Mouse (Mus musculus) forebrain, embryonic 16.5 days (tissue): ENCODE measurements around the gene Kcne4. TPM values are rescaled to one million over a fixed set of nuclear protein-coding genes. Genes with fewer than 3 reads are reported as not detected.
A peak's percentile ranks its signal among the peaks of the same experiment; 100 is the strongest.

Experiments
- ATAC-seq: fragments of 200-750 bp; cut with Nextera tagmentation; 2 replicates; pipeline ENCODE4 v1.8.0; 2017; ENCODE audit warnings: mild to moderate bottlenecking, moderate library complexity
- H3K27ac ChIP-seq: fragments of 300-500 bp; sonication (generic); 2 replicates; pipeline ENCODE4 v1.5.1; 2014; ENCODE audit warnings: low read length, control low read depth
- H3K27me3 ChIP-seq: fragments of 300-500 bp; sonication (generic); replicated peaks from 2 replicates; pipeline ENCODE4 v1.6.1; 2014; ENCODE audit warnings: low read length; ENCODE audit not compliant: control insufficient read depth, insufficient read depth
- H3K36me3 ChIP-seq: fragments of 300-500 bp; sonication (generic); 2 replicates; pipeline ENCODE4 v1.6.1; 2014; ENCODE audit not compliant: control insufficient read depth, insufficient read depth
- H3K4me1 ChIP-seq: fragments of 300-500 bp; sonication (generic); replicated peaks from 2 replicates; pipeline ENCODE4 v1.6.1; 2014; ENCODE audit warnings: low read length; ENCODE audit not compliant: control insufficient read depth, insufficient read depth
- H3K4me2 ChIP-seq: fragments of 300-500 bp; sonication (generic); 2 replicates; pipeline ENCODE4 v1.6.1; 2014; ENCODE audit warnings: mild to moderate bottlenecking, low read length, control low read depth
- H3K4me3 ChIP-seq: fragments of 300-500 bp; sonication (generic); replicated peaks from 2 replicates; pipeline ENCODE4 v1.5.1; 2014; ENCODE audit warnings: mild to moderate bottlenecking, low read length, control low read depth
- H3K9ac ChIP-seq: fragments of 300-500 bp; sonication (generic); replicated peaks from 2 replicates; pipeline ENCODE4 v1.6.1; 2014; ENCODE audit warnings: low read depth, low read length, control low read depth
- H3K9me3 ChIP-seq: fragments of 300-500 bp; sonication (generic); 2 replicates; pipeline ENCODE4 v1.6.1; 2016; ENCODE audit warnings: low read length; ENCODE audit not compliant: control insufficient read depth
- WGBS: fragments of 180-500 bp; shearing (Covaris S2); extraction: QIAGEN DNeasy Blood & Tissue Kit; methylation state at CpG from one replicate; pipeline ENCODE4 v1.1.7; 2014; 5-methylcytosine and 5-hydroxymethylcytosine counted together
- polyA plus RNA-seq: library from polyadenylated mRNA; unstranded; fragments of >200 nt; fragmentation: Nextera tagmentation; extraction: Ambion mirVana; gene quantifications from 2 replicates; pipeline ENCODE4 v1.2.1, GENCODE M21; 2015

Gene Kcne4
- polyA plus RNA-seq, 1 experiment from 2014 or later: 1.1 TPM

- Histone ChIP-seq H3K36me3 (no peaks in the 10 kb centered on the region), H3K9me3 (no peaks in the 10 kb centered on the region), H3K4me3 (no peak overlapping the region), H3K27ac (no peak overlapping the region), H3K9ac (no peak overlapping the region), H3K27me3 (no peaks in the 10 kb centered on the region), H3K4me1 (peaks cover 26% of the 10 kb centered on the region), H3K4me2 (no peak overlapping the region)
- 64% methylated on average over 11 of the region's 11 CpGs for WGBS
- peak; percentile 36 for ATAC-seq
Observed at GRCm38 (mm10) chr1:78818630-78819526, 2.3 kb downstream of the Kcne4 start.

DNA sequence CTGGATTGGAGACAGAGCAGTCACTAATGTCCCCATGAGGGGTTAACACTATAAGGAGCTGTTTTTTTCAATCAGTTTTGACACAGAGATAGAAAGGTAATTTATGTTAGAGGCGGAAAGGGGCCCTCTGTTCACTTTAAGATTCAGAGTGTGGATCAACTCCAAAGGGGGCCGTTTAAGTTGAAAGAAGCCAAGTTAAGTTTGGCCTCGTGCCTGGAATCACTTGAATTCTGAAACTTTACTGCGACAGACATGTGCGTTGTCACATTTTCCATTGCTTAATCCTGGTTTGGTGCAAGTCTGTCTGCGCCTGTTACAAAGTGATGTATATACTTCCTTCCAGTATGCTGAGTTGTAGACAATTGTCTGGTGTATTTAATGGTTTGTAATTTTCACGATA lies 3.0 kb downstream of the Kcne4 start:
- Histone ChIP-seq H3K4me1 (peaks cover 26% of the 10 kb centered on the region), H3K9ac (no peak overlapping the region), H3K36me3 (no peaks in the 10 kb centered on the region), H3K4me2 (no peak overlapping the region), H3K9me3 (no peaks in the 10 kb centered on the region), H3K4me3 (no peak overlapping the region), H3K27me3 (no peaks in the 10 kb centered on the region), H3K27ac (no peak overlapping the region)
- 20% methylated on average over 7 of the region's 7 CpGs for WGBS
- ATAC-seq: peak; percentile 84

DNA sequence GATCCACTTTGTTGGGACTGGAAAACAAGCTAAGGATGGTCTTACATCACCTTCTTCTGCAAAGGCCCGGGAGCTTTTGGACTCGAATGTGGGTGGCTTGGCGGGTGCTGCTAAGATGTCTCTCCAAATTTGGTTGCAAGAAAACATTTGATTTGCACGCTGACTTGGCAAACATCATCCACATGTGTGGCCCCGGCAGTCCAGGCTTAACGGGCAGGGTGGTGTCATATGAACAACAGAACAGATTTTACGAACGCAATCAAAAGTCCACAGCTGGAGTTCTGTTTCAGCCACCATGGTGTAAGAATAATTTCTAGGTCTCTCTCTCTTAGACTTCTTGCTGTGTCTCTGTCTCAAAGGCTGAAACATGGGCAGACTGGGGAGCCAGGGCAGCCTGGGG lies 3.6 kb downstream of the Kcne4 start:
- Histone ChIP-seq H3K36me3 (no peaks in the 10 kb centered on the region), H3K4me3 (no peak overlapping the region), H3K27me3 (no peaks in the 10 kb centered on the region), H3K4me1 (peaks cover 25% of the 10 kb centered on the region), H3K9ac (no peak overlapping the region), H3K4me2 (0 out of 2 replicates have a peak overlapping the region, but pooled peaks have one; percentile 18), H3K27ac (no peak overlapping the region), H3K9me3 (no peaks in the 10 kb centered on the region)
- 41% methylated on average over 8 of the region's 8 CpGs for WGBS
- 0 out of 2 replicates have a peak, but pooled peaks have one; percentile 3 for ATAC-seq

DNA sequence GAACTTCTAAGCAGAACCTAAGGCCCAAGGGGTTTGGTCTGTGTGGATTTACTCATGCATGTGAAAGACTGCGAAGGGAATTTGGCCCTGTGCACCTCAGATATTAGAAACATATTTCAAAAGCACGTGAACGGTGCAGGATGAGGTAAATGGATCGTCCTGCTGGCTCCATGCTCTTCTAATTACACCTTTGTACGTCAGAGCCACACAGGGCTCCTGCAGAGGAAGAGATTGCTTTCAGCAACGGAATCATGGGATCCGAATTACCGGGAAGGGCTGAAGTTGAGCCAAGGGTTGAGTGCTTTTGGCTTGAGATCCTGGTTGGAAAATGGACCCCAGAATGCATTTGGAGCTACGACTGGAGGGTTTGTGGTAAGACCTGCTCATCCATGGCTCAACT lies 4.6 kb downstream of the Kcne4 start:
- ATAC-seq: no peak
- no peak overlapping the region for H3K4me3 ChIP-seq
- no peaks in the 10 kb centered on the region for H3K9me3 ChIP-seq
- no peak overlapping the region for H3K27ac ChIP-seq
- H3K27me3 ChIP-seq: no peaks in the 10 kb centered on the region
- H3K4me2 ChIP-seq: no peak overlapping the region
- peaks cover 22% of the 10 kb centered on the region for H3K4me1 ChIP-seq
- no peak overlapping the region for H3K9ac ChIP-seq
- 35% methylated on average over 9 of the region's 9 CpGs for WGBS
- no peaks in the 10 kb centered on the region for H3K36me3 ChIP-seq

GRCm38 (mm10) chr1:78821733-78822430 lies 5.3 kb downstream of the Kcne4 start:
- Histone ChIP-seq H3K27ac (no peak overlapping the region), H3K4me2 (no peak overlapping the region), H3K36me3 (no peaks in the 10 kb centered on the region), H3K9ac (no peak overlapping the region), H3K4me3 (no peak overlapping the region), H3K27me3 (no peaks in the 10 kb centered on the region), H3K9me3 (no peaks in the 10 kb centered on the region), H3K4me1 (peaks cover 22% of the 10 kb centered on the region)
- no peak for ATAC-seq
- WGBS: 91% methylated on average over 15 of the region's 15 CpGs

DNA sequence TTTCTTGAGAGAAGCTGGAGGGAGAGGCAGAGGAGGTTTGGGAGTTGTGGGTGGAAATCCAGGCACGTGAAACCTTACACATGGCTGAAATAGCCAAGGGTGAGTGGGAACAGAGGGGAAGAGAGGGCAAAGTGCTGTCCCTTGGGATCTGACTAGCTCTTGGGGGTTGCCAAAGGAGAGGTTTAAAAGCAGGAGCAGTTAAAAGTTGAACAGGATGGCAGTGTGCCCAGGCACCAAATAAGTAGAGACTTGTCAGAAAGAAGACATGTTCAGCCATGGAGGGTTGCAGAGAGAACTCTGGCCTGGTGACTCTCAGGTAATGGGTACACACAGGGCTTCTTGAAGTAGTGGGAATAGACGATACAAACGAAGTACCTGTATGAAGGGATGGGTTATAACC lies 8.7 kb downstream of the Kcne4 start:
- Histone ChIP-seq H3K9me3 (no peaks in the 10 kb centered on the region), H3K36me3 (no peaks in the 10 kb centered on the region), H3K27ac (no peak overlapping the region), H3K4me3 (no peak overlapping the region), H3K4me2 (no peak overlapping the region), H3K9ac (no peak overlapping the region), H3K27me3 (no peaks in the 10 kb centered on the region), H3K4me1 (peaks cover 8% of the 10 kb centered on the region)
- 71% methylated on average over 3 of the region's 3 CpGs for WGBS
- no peak for ATAC-seq

DNA sequence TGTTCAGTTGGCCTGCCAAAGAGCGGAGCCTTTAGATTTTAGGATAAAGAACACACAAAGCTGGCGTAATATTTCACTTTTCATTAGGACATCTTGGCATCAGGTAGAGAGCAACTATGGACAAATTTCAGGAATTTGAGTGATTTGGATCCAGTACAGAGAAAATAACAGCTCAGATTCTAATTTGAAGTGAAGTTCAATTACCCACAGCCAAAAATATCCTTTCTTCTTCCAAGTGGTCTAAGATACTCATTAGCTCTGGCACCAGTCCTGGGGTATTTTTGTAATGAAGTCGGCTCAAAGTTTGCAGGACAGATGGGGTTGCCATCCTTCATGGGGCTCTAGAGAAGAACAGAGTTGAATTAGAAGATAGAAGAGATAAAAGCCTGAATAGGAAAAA lies 21.9 kb downstream of the Kcne4 start:
- peak; percentile 61; the same call in 1 of the 2 replicates for ATAC-seq
- Histone ChIP-seq H3K9me3 (no peaks in the 10 kb centered on the region), H3K36me3 (no peaks in the 10 kb centered on the region), H3K27me3 (no peaks in the 10 kb centered on the region), H3K4me2 (no peak overlapping the region), H3K27ac (no peak overlapping the region), H3K4me1 (no peaks in the 10 kb centered on the region), H3K9ac (no peak overlapping the region), H3K4me3 (no peak overlapping the region)
- WGBS: 53% methylated on average over 3 of the region's 3 CpGs

GRCm38 (mm10) chr1:78840769-78841168 lies 24.2 kb downstream of the Kcne4 start:
- 67% methylated on average over 2 of the region's 2 CpGs for WGBS
- Histone ChIP-seq H3K36me3 (no peaks in the 10 kb centered on the region), H3K4me3 (no peak overlapping the region), H3K4me1 (no peaks in the 10 kb centered on the region), H3K9ac (no peak overlapping the region), H3K9me3 (no peaks in the 10 kb centered on the region), H3K27me3 (no peaks in the 10 kb centered on the region), H3K27ac (no peak overlapping the region), H3K4me2 (no peak overlapping the region)
- no peak for ATAC-seq

DNA sequence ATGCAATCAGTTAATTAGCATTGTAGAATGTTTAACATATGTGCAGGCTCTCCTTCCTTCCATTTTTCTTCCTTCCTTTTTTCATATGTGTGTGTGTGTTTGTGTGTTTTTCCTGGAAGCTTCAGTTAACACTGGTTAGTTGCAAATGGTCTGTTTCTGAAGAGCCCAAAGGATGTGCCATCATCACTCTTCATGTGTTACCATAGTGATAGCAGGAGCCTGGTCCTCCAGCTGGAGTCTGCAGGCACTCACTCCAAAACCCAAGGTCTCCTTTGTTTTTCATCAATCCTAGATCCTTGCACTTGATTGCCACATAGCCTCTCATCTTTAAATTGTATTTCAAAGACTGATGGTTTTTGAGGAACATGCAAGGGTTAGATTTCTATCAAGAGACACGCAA lies 29.1 kb downstream of the Kcne4 start:
- H3K27me3 ChIP-seq: no peaks in the 10 kb centered on the region
- no peaks in the 10 kb centered on the region for H3K4me1 ChIP-seq
- no peak for ATAC-seq
- no peaks in the 10 kb centered on the region for H3K36me3 ChIP-seq
- H3K4me2 ChIP-seq: no peak overlapping the region
- no peak overlapping the region for H3K4me3 ChIP-seq
- no peaks in the 10 kb centered on the region for H3K9me3 ChIP-seq
- WGBS: 96% methylated on average over 1 of the region's 1 CpGs
- H3K27ac ChIP-seq: no peak overlapping the region
- no peak overlapping the region for H3K9ac ChIP-seq
